In the genomic region with DNA sequence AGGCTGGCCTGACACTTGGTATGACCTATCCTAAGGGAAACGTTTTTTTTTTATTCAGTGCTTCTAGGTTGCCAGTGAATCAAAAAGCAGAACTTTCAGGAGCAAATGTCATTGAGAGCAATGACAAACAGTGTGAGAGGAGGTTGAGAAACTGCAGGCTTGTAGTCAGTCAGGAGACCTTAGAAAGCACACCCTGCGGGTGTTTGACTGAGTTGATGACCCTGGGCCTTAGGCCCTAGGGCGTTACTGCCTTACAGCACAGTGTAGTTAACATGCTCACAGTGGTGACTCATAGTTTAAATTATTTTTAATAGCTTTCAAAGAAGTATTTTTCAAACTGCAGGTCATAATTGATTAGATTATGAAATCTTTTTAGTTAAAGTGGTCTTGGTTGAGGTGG, we compare ENCODE assay signal across 15 mouse cellular contexts. TPM values are rescaled to one million over a fixed set of nuclear protein-coding genes. Genes with fewer than 3 reads are reported as not detected.
DNase-seq lines count a peak whose midpoint lies in the region; ATAC-seq and TF ChIP-seq lines count a peak whose summit lies in the region.
"Had no signal": no experiment of that assay in that cellular context is flagged by ENCODE, and none has a peak within 500 bp of the region (broad histone marks: within the 10 kb centered on the region; RNA-seq: fewer than 3 reads in every experiment).

No protein-coding gene starts in this region.

- no peak overlapping the region for H3K4me3 ChIP-seq in layer of hippocampus, adult 2 months
- H3K4me3 ChIP-seq in brown adipose tissue, adult 24 weeks (ENCODE audit: insufficient read depth, low read depth, low read length), result no peak overlapping the region
- H3K4me3 ChIP-seq: forebrain, embryonic 12.5 days; hindbrain, embryonic 12.5 days; limb, embryonic 13.5 days; lung, embryonic 15.5 days; midbrain, embryonic 10.5 days; neural tube, embryonic 12.5 days had no signal

- peak; percentile 64 for ATAC-seq in megakaryocyte progenitor cell, adult 5-6 weeks (replicated peaks; ENCODE audit: poor library complexity)

- intact Hi-C loops in left cerebral cortex, postnatal 36 days (cut with DNase I), result no loop called here

- no peak for TF ChIP-seq CTCF in layer of hippocampus, adult 2 months (conservative IDR thresholded peaks at IDR 0.05)

- H3K27ac ChIP-seq in layer of hippocampus, adult 2 months, result peak overlapping the region; percentile 55; the same call in 1 of the 2 replicates
- 0 out of 2 replicates have a peak overlapping the region, but pooled peaks have one; percentile 28 for H3K27ac ChIP-seq in brown adipose tissue, adult 24 weeks (replicated peaks; ENCODE audit: low read depth, low read length)
- H3K27ac ChIP-seq: forebrain, embryonic 12.5 days; hindbrain, embryonic 12.5 days; limb, embryonic 13.5 days; lung, embryonic 15.5 days; midbrain, embryonic 10.5 days; neural tube, embryonic 12.5 days had no signal

- no peak for DNase-seq in layer of hippocampus, adult 2 months (ENCODE audit: low spot score in 2 of 2)
- no peak for DNase-seq in layer of hippocampus, adult 11-12 months (ENCODE audit: low spot score)
- peak; percentile 36 for DNase-seq in adipocyte (ENCODE audit: low spot score)
- no peak for DNase-seq in kidney, postnatal 14 days
- DNase-seq in left cerebral cortex, postnatal 36 days (ENCODE audit: low spot score in 2 of 2), result no peak
- DNase-seq: layer of hippocampus, adult 9-11 months; thymus, postnatal 4 days had no signal

- peaks cover 24% of the 10 kb centered on the region for H3K4me1 ChIP-seq in brown adipose tissue, adult 24 weeks (ENCODE audit: control insufficient read depth, insufficient read depth, insufficient read length, low read length)

RNA-seq across cellular contexts. Expression of a gene that starts 10.7 kb away (rescaled TPM):
- 100 to 1,000 TPM; 216 to 227 TPM for total RNA-seq in layer of hippocampus, adult 2 months (2021)
- polyA plus RNA-seq in brown adipose tissue, adult 24 weeks (2012; ENCODE audit: insufficient read depth, insufficient read length, missing spikeins), result 126 and 135 TPM in 2 replicates
- 67.4 and 85.0 TPM in 2 replicates for total RNA-seq in megakaryocyte progenitor cell, adult 5-6 weeks (2015)
- total RNA-seq in megakaryocyte progenitor cell, adult 5-6 weeks (2017), result 30.1 and 49.8 TPM in 2 replicates
- total RNA-seq in left cerebral cortex, postnatal 36 days (2021), result 100 to 1,000 TPM; 204 to 251 TPM
